Mouse (Mus musculus): ENCODE measurements at regions not wholly inside any gene's neighbourhood (a gene's known extent, or its start where the extent isn't known, plus 50 kb on each side); places are given as distances from the start of the nearest gene placed in this dataset.
A peak's percentile ranks its signal among the peaks of the same experiment; 100 is the strongest.

DNA sequence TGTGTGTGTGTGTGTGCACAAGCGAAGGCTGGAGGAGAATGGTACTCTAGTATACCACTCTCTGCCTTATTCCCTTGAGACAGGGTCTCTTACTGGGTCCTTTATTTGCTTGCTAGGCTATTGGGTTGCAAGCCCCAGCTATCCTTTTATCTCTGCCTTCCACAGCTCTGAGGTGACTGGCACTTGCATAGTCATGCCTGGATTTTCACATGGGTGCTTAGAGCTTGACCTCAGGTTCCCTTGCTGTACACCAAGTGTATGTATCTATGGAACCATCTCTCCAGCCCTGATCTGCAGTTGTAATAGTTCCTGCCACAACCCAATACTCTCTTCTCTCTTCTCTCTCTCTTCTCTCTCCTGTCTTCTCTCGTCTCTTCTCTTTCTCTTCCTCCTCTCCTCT lies 280.1 kb downstream of the 1500009L16Rik start:
- no peaks in the 10 kb centered on the region for H3K36me3 ChIP-seq (ENCODE audit: control insufficient read depth, insufficient read depth, low read length)
- no peak for DNase-seq (ENCODE audit: extremely low read depth, low read depth, low spot score)
- 73% methylated on average over 2 of the region's 2 CpGs for WGBS
- H3K9ac ChIP-seq (ENCODE audit: low read depth, low read length) = no peak overlapping the region
- H3K27me3 ChIP-seq (ENCODE audit: control insufficient read depth, insufficient read depth, low read length) = no peaks in the 10 kb centered on the region
- no peak for TF ChIP-seq CTCF (IDR thresholded peaks at IDR 0.05; ENCODE audit: low read depth, low read length)
- TF ChIP-seq POLR2A (IDR thresholded peaks at IDR 0.05; ENCODE audit: extremely low read depth, insufficient read depth, low read length) = no peak
- H3K4me3 ChIP-seq (ENCODE audit: insufficient read depth, low read depth, low read length) = no peak overlapping the region
- no peak overlapping the region for H3K27ac ChIP-seq (replicated peaks; ENCODE audit: insufficient read depth, low read depth, low read length)
- no peaks in the 10 kb centered on the region for H3K4me1 ChIP-seq (ENCODE audit: control insufficient read depth, insufficient read depth, low read length)
- H3K79me2 ChIP-seq (ENCODE audit: control insufficient read depth, insufficient read depth, low read length) = no peaks in the 10 kb centered on the region

DNA sequence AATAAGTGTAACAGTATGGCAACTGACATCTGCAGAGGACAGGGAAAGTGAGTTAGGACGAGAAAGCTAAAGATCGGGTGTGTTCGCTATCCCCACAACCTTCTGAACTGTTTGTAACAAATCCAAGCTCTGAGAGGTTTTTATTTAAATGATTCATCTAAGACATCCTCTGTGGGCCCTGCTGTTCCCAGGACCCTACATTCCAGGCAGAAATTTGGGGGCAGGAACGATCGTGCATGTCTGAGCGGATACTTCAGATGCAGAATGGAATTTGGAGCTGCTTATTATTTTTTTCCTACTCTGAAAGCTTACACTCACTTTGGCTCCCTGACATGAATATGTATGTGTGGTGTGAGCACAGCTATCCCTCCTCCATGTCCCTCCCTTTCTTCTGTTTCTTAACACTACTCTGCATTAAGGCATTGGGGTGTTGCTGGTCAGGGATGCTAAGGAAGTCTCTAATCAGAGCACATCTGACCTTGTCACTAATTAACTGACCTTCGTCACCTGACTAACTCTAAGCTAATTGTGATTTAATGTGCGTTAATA lies 281.0 kb downstream of the 1500009L16Rik start:
- Histone ChIP-seq H3K79me2 (ENCODE audit: control insufficient read depth, insufficient read depth, low read length) (no peaks in the 10 kb centered on the region), H3K4me1 (ENCODE audit: control insufficient read depth, insufficient read depth, low read length) (no peaks in the 10 kb centered on the region), H3K27ac (replicated peaks; ENCODE audit: insufficient read depth, low read depth, low read length) (no peak overlapping the region), H3K27me3 (ENCODE audit: control insufficient read depth, insufficient read depth, low read length) (no peaks in the 10 kb centered on the region), H3K4me3 (ENCODE audit: insufficient read depth, low read depth, low read length) (no peak overlapping the region), H3K9ac (ENCODE audit: low read depth, low read length) (no peak overlapping the region), H3K36me3 (ENCODE audit: control insufficient read depth, insufficient read depth, low read length) (no peaks in the 10 kb centered on the region)
- DNase-seq (ENCODE audit: extremely low read depth, low read depth, low spot score) = no peak
- 83% methylated on average over 8 of the region's 8 CpGs for WGBS
- TF ChIP-seq POLR2A (IDR thresholded peaks at IDR 0.05; ENCODE audit: extremely low read depth, insufficient read depth, low read length) (no peak), CTCF (IDR thresholded peaks at IDR 0.05; ENCODE audit: low read depth, low read length) (no peak)

DNA sequence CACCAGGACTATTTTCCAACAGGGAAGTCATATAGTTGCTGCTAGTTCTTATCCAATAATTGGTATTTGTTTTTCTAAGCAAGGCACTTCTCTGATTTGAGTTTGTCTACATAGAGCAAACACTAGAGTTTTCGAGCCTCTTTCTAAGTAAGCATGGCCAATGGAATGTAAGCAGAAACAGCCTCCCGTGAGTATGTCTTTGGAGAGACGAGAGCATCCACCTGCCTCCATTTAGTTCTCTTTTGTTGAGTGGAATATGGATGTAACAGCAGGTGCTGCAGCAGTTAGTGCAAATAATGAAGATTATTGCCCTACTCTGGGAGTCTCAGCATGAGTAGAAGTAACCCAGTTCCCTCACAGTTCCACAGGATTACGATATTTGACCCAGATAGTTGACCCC lies 286.3 kb downstream of the 1500009L16Rik start:
- Histone ChIP-seq H3K9ac (ENCODE audit: low read depth, low read length) (no peak overlapping the region), H3K36me3 (ENCODE audit: control insufficient read depth, insufficient read depth, low read length) (no peaks in the 10 kb centered on the region), H3K27me3 (ENCODE audit: control insufficient read depth, insufficient read depth, low read length) (no peaks in the 10 kb centered on the region), H3K4me1 (ENCODE audit: control insufficient read depth, insufficient read depth, low read length) (no peaks in the 10 kb centered on the region), H3K79me2 (ENCODE audit: control insufficient read depth, insufficient read depth, low read length) (no peaks in the 10 kb centered on the region), H3K4me3 (ENCODE audit: insufficient read depth, low read depth, low read length) (no peak overlapping the region), H3K27ac (replicated peaks; ENCODE audit: insufficient read depth, low read depth, low read length) (no peak overlapping the region)
- TF ChIP-seq POLR2A (IDR thresholded peaks at IDR 0.05; ENCODE audit: extremely low read depth, insufficient read depth, low read length) (no peak), CTCF (IDR thresholded peaks at IDR 0.05; ENCODE audit: low read depth, low read length) (no peak)
- DNase-seq (ENCODE audit: extremely low read depth, low read depth, low spot score) = no peak
- 43% methylated on average over 4 of the region's 4 CpGs for whole genome bisulfite sequencing

DNA sequence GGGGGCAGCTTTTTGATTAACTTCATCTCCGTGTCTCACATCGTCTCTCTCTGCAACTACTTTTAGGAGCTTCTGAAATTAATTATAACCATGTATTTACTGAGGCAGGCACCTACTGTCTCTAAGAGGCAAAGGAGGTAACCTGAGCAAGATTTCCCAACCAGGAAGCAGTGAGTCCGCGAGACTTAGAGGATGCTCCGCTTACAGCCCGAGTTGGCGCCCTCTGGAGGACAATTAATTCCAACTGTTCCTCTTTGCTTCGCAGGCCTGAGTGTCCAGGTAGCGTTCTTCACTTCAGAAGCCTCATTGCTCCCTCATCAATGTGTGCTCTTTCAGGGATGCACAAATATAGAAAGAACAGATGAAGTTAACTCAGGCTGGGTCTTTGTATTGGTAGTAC lies 296.7 kb downstream of the 1500009L16Rik start:
- H3K9ac ChIP-seq (ENCODE audit: low read depth, low read length) = no peak overlapping the region
- H3K27me3 ChIP-seq (ENCODE audit: control insufficient read depth, insufficient read depth, low read length) = no peaks in the 10 kb centered on the region
- H3K27ac ChIP-seq (replicated peaks; ENCODE audit: insufficient read depth, low read depth, low read length) = no peak overlapping the region
- no peaks in the 10 kb centered on the region for H3K4me1 ChIP-seq (ENCODE audit: control insufficient read depth, insufficient read depth, low read length)
- TF ChIP-seq CTCF (IDR thresholded peaks at IDR 0.05; ENCODE audit: low read depth, low read length) (peak; percentile 79), POLR2A (IDR thresholded peaks at IDR 0.05; ENCODE audit: extremely low read depth, insufficient read depth, low read length) (no peak)
- no peaks in the 10 kb centered on the region for H3K36me3 ChIP-seq (ENCODE audit: control insufficient read depth, insufficient read depth, low read length)
- H3K79me2 ChIP-seq (ENCODE audit: control insufficient read depth, insufficient read depth, low read length) = no peaks in the 10 kb centered on the region
- WGBS = 28% methylated on average over 9 of the region's 9 CpGs
- DNase-seq (ENCODE audit: extremely low read depth, low read depth, low spot score) = peak; percentile 16
- no peak overlapping the region for H3K4me3 ChIP-seq (ENCODE audit: insufficient read depth, low read depth, low read length)

DNA sequence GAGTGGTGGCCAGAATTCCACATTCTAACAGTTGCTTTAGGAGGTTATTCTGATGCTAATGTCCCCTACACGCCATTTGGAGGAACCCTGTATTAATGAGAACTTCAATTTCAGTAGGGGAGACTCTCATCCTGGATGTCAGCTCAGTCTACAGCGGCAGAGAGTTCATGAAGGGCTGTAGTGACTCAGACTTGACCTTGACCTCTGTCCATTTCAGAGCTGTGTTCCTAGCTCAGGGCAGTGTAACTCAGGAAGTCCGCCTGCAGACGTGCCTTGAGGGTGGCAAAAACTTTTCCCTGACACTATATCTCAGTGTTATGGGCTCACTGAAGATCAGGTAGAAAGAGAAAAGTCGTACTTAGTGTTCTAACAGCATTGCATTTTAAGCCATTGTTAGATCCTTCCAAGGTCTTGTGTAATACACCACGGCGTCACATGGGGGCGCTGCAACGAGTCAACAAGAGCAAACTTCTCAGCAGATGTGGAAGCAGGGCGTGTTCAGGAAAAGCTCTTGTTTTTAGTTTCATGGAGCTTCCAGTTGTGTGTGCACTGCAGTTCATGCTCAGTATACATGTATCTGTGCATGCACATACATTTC lies 297.5 kb downstream of the 1500009L16Rik start:
- Histone ChIP-seq H3K4me3 (ENCODE audit: insufficient read depth, low read depth, low read length) (no peak overlapping the region), H3K79me2 (ENCODE audit: control insufficient read depth, insufficient read depth, low read length) (no peaks in the 10 kb centered on the region), H3K36me3 (ENCODE audit: control insufficient read depth, insufficient read depth, low read length) (no peaks in the 10 kb centered on the region), H3K9ac (ENCODE audit: low read depth, low read length) (no peak overlapping the region), H3K27ac (replicated peaks; ENCODE audit: insufficient read depth, low read depth, low read length) (no peak overlapping the region), H3K27me3 (ENCODE audit: control insufficient read depth, insufficient read depth, low read length) (no peaks in the 10 kb centered on the region), H3K4me1 (ENCODE audit: control insufficient read depth, insufficient read depth, low read length) (no peaks in the 10 kb centered on the region)
- 43% methylated on average over 10 of the region's 10 CpGs for WGBS
- TF ChIP-seq CTCF (IDR thresholded peaks at IDR 0.05; ENCODE audit: low read depth, low read length) (peak; percentile 53), POLR2A (IDR thresholded peaks at IDR 0.05; ENCODE audit: extremely low read depth, insufficient read depth, low read length) (no peak)
- DNase-seq (ENCODE audit: extremely low read depth, low read depth, low spot score) = no peak
